Mouse (Mus musculus): ENCODE results near the gene Sult6b2. TPM values are rescaled to one million over a fixed set of nuclear protein-coding genes. Genes with fewer than 3 reads are reported as not detected.

Gene Sult6b2
- not detected for polyA plus RNA-seq (2014; fragmentation: Illumina TruSeq; extraction: RNeasy Lipid Tissue Mini Kit (QIAGEN cat#74804))

GRCm38 (mm10) chr6:142804402-142804801 lies at the start of gene Sult6b2:
TSS of gene Sult6b2 (minus strand) at chr6:142804502.

GRCm38 (mm10) chr6:142756507-142757333 lies 47.6 kb downstream of the Sult6b2 start, which contains the start of gene Cmas:
TSS of gene Cmas (plus strand) at chr6:142756686.

Other genes starting within 250 kb of the Sult6b2 start
- gene Kcnj8, start 232.9 kb downstream of the Sult6b2 start, polyA plus RNA-seq (2014; fragmentation: Illumina TruSeq; extraction: RNeasy Lipid Tissue Mini Kit (QIAGEN cat#74804)): 3.8 TPM
- gene Abcc9, start 102.2 kb downstream of the Sult6b2 start, polyA plus RNA-seq (2014; fragmentation: Illumina TruSeq; extraction: RNeasy Lipid Tissue Mini Kit (QIAGEN cat#74804)): 32.7 TPM
- 60.5 TPM for gene Cmas, start 47.8 kb downstream of the Sult6b2 start, polyA plus RNA-seq (2014; fragmentation: Illumina TruSeq; extraction: RNeasy Lipid Tissue Mini Kit (QIAGEN cat#74804))
- 3.4 TPM for gene St8sia1, start 159.9 kb upstream of the Sult6b2 start, polyA plus RNA-seq (2014; fragmentation: Illumina TruSeq; extraction: RNeasy Lipid Tissue Mini Kit (QIAGEN cat#74804))